Mouse (Mus musculus) cerebellum, adult 9-10 months (tissue): ENCODE measurements at regions not wholly inside any gene's neighbourhood (a gene's known extent, or its start where the extent isn't known, plus 50 kb on each side); places are given as distances from the start of the nearest gene placed in this dataset.

ENCODE experiments used
- DNase-seq: peaks from one replicate; pipeline ENCODE4 v3.0.0; 2022

DNA sequence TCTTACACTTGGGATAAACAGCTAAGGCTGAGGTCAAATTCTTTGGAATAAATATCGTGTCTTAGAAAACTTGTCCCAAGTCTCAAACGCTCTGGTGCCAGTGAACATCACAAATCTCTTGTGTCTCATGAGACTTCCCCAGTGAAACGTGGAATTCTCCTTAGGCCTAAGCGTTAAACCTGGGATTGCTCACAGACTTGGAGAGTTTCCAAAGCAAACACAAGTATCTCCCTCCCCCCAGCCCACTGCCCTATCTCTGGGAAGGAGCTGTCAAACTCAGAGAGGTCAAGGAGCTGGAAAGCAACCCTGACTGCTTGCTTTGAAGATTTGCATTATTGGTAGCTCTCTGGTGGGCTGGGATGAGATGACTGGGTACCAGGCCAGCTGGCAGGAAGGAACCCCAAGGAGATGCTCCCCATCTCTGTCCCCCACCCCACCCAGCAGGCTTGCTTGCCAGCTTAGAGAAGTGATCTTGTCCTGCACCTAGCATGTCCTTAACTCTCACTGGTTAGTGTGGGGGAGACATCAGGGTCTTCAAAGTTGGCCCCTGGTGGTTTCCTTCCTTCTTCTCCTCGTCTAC lies 219.1 kb downstream of the Fam43a start:
- no peak for DNase-seq

DNA sequence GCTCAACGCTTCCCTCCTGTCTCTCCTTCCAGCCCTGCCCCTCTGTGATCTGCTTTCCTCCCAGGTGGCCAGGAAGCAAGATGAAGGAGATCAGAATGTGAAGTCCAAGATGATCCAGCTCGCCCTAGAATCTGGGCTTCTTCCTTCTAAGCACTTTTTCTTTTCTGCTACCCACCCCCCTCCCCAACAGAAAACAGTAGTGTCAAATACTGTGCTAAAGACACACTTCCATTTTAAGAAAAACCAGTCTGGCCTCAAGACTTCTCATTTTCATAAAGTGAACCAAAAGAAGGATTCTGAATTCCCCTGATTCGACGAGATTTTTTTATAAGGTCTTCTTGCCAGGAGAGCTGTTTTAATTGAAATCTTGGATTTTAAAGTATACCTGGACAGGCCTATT lies 219.8 kb downstream of the Fam43a start:
- no peak for DNase-seq

DNA sequence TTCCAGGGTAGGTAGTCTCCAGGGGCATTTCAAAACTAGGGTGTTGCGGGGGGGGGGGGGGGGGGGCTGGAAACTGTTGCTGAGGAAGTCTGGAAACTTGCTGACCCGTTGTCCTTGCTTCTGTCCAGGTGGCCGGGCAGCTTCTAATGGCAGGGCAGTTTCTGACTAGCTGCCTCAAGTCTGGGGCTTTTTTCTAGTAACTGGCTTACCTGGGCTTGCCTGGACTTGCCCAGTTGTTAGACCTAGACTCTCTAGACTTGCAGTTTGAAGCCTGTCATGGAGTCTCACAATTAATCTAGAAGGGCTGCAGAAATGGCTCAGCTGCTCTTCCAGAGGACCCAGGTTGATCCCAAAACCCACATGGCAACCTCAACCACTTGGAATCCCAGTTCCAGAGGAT lies 220.7 kb downstream of the Fam43a start:
- no peak for DNase-seq

DNA sequence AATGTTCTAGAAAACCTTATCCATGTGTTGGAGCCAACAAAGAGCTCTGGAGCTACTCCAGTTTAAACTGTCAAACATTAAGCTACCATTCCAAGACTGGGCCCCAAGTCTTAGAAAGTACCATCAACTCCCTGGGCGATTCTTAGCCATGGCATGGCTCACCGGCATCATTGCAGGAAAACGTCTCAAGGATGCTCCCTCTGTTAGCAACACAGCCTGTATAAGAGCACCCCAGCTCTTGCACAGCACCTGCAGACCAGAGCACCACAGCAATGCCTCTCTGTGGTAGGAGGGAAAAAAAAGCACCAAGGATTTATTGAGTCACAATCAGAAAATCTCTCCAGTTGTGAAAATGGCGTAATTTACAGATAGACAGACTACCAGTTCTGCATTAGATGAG lies 221.2 kb downstream of the Fam43a start:
- no peak for DNase-seq

DNA sequence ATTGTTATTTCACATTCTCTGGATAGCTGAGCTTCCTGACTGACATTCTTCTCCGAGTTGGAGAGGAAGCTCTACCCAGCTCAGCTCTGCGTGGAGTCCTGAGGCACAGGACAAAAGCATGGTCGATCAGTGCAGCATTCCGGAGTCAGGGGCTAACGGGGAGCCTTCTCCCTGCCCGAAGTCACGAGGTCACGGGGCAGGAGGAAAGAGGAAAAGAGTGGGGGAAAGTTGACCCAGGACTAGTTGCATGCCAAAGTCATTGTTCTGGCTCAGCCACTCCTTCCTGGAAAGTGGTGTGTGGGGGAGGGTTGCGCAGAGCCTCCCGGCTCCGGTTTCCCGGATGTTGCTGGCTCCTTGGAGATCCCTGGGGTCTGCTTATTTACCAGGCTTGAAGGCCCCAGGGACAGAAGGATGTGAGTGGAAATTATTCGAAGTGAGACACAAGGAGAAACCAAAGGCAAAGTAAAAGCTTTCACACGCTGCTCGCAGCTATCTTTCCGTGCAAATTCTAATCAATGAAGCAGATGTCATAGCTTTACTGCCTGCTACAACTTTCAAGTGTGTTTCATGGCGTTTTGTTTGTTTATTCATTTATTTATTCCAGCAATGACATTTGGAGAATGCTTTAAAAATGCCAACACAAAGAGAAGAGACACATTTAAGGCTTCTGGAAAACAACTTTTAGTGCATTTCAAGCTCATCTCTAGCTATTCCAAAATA lies 221.8 kb downstream of the Fam43a start:
- DNase-seq: no peak

DNA sequence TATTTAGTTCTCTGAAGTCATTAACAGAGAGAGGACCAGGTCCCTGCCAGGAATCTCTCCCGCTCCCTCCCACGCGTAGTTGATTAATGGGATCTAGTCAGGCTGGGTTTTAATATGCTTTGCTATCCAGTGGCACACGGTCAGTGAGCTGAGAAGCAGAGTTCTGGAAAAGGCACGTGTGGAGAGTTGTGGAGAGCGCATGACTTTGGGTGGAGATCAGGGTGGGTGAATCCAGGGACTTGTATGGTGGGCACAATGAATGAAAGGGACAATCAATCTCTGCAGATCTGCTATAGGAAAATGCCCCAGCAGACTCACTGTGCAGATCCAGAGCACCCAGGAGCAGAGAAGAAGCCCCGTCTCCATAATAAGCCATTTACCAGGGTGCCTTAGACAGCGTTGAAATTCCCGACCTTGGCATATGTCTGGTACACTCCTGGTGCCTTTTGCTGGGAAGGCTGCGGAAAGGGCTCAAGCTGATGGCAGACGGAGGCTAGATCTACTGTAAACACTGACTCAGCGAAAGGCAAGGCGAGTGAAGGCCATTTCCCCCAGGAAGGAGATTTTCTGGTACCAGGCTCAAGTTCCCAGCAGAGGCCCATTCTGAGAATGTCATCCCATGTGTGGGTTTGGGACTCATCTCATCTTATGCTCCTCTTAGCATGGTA lies 222.5 kb downstream of the Fam43a start:
- DNase-seq: no peak

DNA sequence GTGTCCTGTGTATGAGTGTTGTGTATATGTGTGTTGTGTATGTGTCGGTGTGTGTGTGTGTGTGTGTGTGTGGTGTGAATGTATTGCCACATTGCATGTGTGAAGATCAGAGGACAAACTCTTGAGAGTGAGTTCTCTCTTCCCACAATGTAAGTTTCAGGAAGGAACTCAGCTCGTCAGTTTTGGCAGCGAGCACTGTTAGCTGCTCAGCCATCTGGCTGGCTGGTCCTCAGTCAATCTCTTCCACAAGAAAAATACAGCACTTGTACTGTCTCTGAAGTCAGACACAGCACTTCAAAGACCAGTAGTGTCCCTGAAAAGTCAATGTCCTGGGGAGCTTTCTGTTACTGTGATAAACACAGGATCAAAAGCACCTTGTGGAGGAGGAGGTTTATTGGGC lies 226.6 kb downstream of the Fam43a start:
- DNase-seq: no peak

DNA sequence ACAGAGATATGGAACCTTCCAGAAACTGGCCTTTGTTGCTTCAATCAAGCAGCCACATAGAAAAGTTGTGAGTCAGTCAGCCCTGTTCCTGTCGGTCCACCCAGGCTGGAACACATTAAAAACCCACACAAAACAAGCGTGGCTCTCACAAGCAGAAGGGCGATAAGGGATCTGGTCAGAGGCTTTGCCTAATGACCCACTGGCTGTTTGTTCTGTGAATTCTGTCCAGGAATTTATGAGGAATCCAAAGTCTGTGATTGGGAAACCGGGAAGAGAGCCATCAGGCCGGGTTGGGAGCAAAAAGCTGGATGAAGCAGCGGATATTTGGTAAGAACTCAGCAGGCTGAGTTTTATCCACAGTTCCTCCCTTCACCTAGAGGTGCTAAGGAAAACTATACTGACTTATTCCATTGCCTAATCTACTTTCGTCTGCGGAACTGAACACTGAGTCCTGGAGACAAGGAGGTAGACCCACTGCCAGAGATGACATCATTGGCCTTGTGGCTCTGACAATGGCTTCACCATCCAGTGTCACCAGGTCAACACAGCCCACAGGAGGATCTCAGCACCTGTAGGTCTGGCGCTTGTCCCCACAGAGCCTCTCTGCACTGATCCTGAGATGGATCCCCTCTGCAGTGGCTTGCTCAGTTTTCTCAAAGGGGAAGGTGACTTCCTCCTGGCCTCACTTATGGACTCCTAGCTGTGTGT lies 228.5 kb downstream of the Fam43a start:
- no peak for DNase-seq

DNA sequence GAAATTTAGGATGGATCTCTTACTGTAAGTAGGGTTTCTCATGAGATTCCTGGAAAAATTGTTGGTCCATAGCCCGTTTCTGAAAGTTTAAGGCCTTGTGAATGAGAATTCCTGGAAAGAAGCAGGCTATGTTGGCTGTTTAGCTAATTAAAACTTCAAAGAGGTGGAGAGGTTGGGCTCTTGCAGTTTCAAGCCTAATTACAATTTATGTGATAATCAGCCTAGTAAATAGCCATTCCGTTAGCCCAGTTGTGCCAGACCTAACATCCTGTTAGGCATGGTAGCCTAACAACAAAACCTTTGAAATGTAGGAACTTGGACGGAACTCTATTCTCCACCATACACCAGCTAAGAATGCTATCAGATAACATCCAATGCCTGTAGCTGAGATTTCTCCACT lies 235.0 kb downstream of the Fam43a start:
- no peak for DNase-seq

DNA sequence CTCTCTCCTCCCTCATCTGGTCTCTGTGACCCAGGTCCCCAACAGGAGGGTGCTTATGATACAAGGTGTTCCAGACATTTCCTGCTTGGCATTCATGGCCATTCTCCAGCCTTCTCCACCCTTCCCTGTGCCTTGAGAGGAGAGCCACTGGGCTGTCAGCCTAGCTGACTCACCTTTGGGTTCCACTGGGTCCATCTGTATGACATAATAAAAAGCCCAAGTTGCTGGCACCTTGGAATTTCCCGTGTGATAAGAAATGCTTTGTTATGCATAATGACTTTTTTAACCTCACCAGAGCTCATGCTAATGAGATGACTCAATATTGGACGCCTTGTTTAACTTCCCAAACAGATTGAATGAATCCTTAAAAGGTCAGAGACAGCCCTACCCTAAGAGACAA lies 236.2 kb downstream of the Fam43a start:
- no peak for DNase-seq

DNA sequence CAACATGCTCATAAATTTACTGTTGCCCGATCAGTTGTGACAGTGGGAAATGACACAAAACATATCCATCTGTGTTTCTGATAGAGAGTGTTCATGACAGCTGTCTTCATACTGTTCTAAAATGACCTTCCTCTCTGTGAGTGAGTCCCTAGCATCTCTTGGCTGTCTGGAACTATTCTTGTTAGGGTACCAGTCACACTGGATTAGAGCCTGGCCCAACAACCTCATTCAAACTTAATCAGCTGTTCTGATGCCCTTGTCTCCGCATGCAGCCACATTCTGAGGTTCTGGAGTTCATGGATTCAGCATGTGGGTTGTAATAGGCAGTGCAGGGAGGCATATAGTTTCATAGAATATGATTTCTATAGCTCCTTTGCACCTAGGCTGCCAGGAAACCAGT lies 238.4 kb downstream of the Xxylt1 start:
- no peak for DNase-seq

DNA sequence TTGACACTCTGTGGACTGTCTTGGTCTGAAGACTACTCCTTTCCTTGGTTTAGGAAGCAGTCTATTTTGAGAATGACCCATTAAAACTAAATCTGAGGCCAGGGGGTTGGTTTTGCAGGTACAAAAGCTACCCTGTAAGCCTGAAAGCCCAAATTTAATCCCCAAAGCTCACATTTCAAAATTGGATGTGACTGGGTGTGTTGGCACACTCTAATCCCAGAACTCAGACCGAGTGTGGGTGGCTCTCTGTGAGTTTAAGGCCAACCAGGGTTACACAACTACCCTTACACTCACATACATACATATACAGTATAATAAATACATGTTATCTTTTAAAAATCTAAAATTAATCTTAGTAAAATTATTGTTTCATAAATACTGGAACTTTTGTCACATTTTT lies 228.6 kb downstream of the Xxylt1 start:
- no peak for DNase-seq

DNA sequence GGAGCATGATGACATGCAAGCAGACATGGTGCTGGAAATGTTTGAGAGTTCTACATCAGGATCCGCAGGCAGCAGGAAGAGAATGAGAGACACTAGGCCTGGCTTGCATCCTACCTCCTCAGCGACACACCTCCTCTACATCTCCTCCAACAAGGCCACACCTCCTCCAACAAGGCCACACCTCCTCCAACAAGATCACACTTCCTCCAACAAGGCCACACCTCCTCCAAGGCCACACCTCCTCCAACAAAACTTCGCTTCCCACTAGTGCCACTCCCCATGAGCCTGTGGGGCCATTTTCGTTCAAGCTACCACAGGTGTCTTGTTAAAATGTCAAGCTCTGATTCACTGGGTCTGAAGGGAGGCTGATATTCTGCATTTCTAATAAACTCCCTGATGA lies 226.5 kb downstream of the Xxylt1 start:
- DNase-seq: no peak

DNA sequence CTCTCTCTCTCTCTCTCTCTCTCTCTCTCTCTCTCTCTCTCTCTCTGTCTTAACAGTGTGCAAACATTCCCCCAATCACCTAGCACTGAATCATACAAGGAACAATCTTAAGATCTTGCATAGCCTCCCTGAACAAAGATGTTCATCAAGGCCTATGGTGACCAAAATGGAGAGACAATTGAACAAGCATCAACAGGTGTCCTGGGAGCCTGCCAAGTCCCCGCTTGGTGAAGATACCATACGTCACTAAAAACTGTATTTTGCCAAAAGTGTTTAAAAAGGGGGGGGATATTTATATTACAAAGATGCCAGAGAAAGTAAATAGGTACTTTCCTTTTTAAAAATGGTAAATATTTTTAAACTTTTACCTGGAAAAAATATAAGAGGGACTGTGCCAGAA lies 223.6 kb downstream of the Xxylt1 start:
- DNase-seq: no peak

DNA sequence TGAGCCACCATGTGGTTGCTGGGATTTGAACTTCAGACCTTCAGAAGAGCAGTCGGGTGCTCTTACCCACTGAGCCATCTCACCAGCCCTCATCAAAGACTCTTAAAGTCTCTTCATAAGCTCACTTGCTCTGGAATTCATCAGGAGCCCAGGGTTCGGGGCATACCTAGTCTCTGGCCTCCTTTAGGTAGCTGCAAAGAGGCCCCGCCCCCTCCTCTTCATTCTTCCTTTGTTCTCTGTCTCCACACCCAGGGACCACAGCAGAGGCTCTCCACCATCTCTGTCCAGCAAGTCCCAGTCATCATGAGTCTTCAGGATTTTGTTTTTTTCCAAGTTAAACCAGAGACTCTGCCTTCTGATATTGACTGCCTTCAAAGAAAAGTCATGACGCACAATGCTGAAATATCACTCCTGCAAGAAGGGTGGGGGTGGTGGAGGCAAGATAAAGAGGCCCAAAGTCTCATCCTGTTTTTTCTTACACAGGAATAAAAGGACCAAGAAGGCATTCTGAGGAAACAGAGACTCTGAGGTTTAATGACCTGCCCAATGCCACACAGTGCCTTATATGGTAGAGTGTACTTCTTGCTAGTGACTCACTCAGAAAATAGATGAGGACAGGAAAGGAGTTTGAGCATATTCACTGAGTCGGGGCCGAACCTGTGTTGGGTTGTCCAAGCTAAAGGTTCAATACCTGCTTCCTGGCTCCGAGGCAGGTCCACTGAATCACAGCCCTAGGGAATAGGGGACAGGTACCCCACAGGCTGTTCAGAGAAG lies 211.9 kb downstream of the Xxylt1 start:
- DNase-seq: no peak

DNA sequence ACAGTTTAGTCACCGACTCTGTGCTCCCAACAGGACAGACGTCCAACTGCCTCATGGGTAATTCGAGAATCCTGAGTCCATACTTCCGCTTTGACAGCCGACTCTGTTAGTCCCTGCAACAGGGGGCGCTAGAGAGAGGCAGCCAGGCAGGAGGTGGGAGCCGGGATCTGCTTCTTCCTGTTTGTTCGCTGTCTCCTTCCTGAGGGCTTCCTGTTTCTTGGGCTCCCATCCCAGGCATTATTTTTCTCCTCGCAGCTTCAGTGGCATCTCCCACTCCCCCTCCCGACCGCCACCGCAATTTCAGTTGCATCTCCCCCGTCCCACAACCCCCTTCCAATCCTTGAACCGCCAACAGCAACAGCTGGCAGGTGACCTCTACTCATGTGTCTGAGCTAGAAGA lies 211.1 kb downstream of the Xxylt1 start:
- DNase-seq: no peak

DNA sequence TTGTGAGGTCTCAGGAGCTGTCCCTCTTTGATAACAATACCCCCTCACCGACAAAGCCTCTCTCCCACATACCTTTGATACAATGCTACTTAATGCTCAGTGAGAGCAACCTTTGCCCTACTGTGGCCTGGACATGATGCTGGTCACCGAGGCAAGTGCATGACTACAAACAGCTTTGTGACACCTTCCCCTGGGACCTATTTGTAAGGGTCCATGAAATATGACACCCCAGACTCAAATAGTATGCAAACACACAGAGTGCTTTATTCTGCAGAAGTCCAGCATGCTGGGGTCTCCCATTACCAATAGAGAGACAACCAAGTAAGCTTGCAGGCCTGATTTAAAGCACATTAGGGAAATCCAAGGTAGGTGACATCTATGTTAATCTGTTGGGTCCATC lies 210.6 kb downstream of the Xxylt1 start:
- no peak for DNase-seq

DNA sequence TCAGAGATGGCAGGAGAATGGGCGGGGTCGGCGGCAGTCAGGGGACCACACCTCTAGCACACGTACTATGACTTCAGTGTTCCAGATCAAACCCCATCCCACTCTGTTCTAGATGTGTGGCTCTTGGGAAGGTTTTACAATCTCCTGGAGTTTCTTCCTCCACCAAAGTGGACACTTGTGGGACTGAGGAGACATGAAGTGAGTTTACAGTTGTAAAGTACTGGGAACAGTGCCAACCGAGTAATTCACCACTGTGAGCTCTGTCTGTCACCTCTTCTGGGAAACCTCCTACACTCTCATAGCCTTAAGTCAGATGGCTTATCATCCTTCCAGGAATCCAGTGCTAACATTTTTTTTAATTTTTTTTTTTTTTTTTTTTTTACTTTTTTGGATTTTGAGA lies 209.1 kb downstream of the Xxylt1 start:
- DNase-seq: no peak

DNA sequence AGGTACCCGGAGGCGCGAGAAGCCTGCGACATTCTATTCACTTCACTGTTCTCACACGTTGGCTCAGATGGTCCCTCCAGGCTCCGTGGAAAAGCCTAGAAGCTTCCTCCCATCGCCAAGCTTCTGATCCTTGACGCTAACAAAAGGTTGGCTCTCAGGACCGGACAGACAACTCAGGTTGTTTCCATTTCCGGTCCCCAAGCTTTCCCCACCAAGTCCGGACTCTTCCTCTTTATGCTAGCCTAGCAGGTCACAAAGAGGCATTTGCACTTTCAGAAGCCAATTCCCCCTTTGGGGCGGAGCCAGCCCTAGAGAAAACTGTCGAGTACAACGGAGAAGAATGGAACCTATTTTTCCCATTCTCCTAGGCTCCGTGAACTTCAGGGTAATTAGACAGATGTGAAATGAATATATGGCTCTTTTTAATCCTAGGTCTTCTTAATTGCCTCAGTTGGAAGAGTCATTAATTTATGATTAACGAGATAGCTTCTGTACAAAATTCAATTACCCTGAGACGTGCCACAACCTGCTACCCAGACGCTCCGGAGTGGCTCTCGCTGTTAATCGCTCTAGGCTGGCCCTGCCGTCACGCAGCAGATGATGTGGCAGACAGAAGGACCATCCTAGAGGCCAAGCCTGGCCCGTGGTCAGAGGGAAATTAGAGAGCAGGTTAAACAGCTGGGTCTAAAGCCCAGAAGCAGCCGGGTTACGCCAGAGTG lies 207.6 kb downstream of the Xxylt1 start:
- DNase-seq: peak; percentile 4

DNA sequence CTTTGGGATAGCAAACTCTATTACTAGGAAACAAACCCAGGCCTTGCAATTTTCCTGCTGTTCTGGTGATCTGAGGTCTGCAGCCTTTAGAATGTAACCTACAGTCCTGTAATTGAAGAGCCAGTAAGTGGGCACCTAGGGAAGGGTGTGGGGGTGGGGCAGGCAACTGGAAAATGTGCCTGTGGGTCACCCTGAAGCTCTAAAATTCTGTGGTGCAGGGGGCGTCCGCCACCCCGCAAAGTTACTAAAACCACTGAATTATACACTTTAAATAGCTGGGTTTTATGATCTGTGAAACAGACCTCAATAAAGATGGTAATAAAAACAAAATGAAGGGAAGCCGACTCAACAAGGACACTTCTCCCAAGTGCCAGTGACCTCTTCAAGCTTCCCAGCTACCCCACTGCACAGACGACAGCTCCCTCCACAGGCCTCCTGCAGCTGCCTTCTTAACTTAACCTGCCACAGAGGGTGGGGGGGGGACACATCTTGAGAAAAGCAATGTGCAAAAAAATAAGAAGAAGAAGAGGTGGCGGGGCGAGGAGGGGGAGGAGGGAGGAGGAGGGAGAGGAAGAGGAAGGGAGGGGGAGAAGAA lies 205.9 kb downstream of the Xxylt1 start:
- DNase-seq: no peak

DNA sequence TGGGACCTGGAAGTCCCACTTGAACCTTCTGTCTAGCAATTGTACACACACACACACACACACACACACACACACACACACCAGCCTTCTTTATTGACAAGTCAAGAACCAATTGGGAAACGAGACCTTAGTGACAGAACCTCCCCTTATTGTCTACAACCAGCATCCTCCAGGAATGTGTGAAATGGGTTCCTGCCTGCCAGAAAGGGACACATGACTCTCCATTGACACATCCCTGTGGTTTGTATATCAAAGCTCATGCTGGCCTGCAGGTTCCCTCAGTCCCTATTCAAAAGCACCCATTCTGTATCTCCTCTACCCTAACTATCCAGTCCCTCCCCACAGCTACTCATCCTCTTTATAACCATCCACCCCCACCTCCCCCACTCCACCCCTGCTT lies 202.4 kb downstream of the Xxylt1 start:
- DNase-seq: no peak

DNA sequence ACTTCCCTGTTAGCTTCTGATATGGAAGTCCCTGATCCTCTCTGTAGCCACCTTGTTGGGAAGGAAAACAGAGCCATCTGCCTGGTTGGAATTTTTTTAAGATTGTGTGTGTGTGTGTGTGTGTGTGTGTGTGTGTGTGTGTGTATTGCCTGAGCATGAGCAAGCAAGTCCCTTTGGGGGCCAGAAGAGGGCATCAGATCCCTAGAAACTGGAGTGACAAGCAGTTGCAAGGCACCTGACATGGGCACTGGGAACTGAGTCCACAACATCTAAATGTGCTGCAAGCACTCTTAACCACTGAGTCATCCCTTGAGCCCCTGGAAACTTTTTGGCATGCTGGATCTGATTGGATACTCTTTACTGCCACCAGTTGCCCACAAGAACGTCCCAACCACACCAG lies 201.4 kb downstream of the Xxylt1 start:
- DNase-seq: no peak
